Mouse (Mus musculus): ENCODE measurements around the gene Gm10282. TPM values are rescaled to one million over a fixed set of nuclear protein-coding genes. Genes with fewer than 3 reads are reported as not detected.
A peak's percentile ranks its signal among the peaks of the same experiment; 100 is the strongest.

The Gm10282 gene
- total RNA-seq, 2 experiments from 2014 or later: 2.8 to 4.2 TPM

- DNase-seq (ENCODE audit: low spot score in 2 of 2): no peak
These were observed 42.3 kb downstream of the Gm10282 start for GRCm38 (mm10) chr8:72262756-72263155.

- no peak for DNase-seq (ENCODE audit: low spot score in 2 of 2)
These were observed 43.2 kb downstream of the Gm10282 start for GRCm38 (mm10) chr8:72261872-72262271.

GRCm38 (mm10) chr8:72261431-72261830 lies 43.6 kb downstream of the Gm10282 start:
- DNase-seq (ENCODE audit: low spot score in 2 of 2): no peak

- peak in 1 of 2 experiments; percentile 21 for DNase-seq (ENCODE audit: low spot score in 2 of 2)
These were observed 44.0 kb downstream of the Gm10282 start for GRCm38 (mm10) chr8:72261019-72261418.

- no peak for DNase-seq (ENCODE audit: low spot score in 2 of 2)
These were observed 44.5 kb downstream of the Gm10282 start for GRCm38 (mm10) chr8:72260585-72260984.

GRCm38 (mm10) chr8:72259862-72260261 lies 45.2 kb downstream of the Gm10282 start:
- DNase-seq (ENCODE audit: low spot score in 2 of 2): no peak

- DNase-seq (ENCODE audit: low spot score in 2 of 2): no peak
These were observed 47.2 kb downstream of the Gm10282 start for GRCm38 (mm10) chr8:72257902-72258238.

GRCm38 (mm10) chr8:72257171-72257901 lies 47.7 kb downstream of the Gm10282 start:
- peak in 1 of 2 experiments; percentile 25 for DNase-seq (ENCODE audit: low spot score in 2 of 2)

Other genes with a start within 250 kb of the Gm10282 start
- gene Olfr373, start 222.1 kb downstream of the Gm10282 start, total RNA-seq (2021): not detected
- not detected for gene Olfr374, start 198.2 kb downstream of the Gm10282 start, total RNA-seq (2021)
- gene Tpm4, start 170.3 kb downstream of the Gm10282 start, total RNA-seq (2021): 10 to 100 TPM; 22.7 to 31.6 TPM
- 10 to 100 TPM; 27.8 to 39.9 TPM for gene Rab8a, start 144.1 kb downstream of the Gm10282 start, total RNA-seq (2021)
- not detected for gene Hsh2d, start 115.6 kb downstream of the Gm10282 start, total RNA-seq (2021)
- not detected for gene Cib3, start 92.4 kb downstream of the Gm10282 start, total RNA-seq (2021)
- not detected for gene Gm11034, start 91.6 kb downstream of the Gm10282 start, total RNA-seq (2021)
- 10 to 100 TPM; 57.9 to 58.0 TPM for gene Fam32a, start 85.5 kb downstream of the Gm10282 start, total RNA-seq (2021)
- gene Ap1m1, start 65.2 kb downstream of the Gm10282 start, total RNA-seq (2021): 10 to 100 TPM; 80.1 to 80.6 TPM
- gene Klf2, start 13.8 kb upstream of the Gm10282 start, total RNA-seq (2021): 10 to 100 TPM; 15.2 to 23.6 TPM
- gene Eps15l1, start 116.2 kb upstream of the Gm10282 start, total RNA-seq (2021): 10 to 100 TPM; 62.2 to 63.4 TPM
- 1 to 10 TPM; 1.0 to 1.1 TPM for gene Calr3, start 138.6 kb upstream of the Gm10282 start, total RNA-seq (2021)
- 1 to 10 TPM; 9.2 to 9.5 TPM for gene 1700030K09Rik, start 138.6 kb upstream of the Gm10282 start, total RNA-seq (2021)
- 10 to 100 TPM; 70.4 to 72.7 TPM for gene Cherp, start 170.0 kb upstream of the Gm10282 start, total RNA-seq (2021)
- 10 to 100 TPM; 54.9 to 55.8 TPM for gene Slc35e1, start 187.4 kb upstream of the Gm10282 start, total RNA-seq (2021)
- 10 to 100 TPM; 10.2 to 11.2 TPM for gene Med26, start 243.0 kb upstream of the Gm10282 start, total RNA-seq (2021)

Data from left cerebral cortex, adult 18-20 months (tissue).